Mouse (Mus musculus) frontal cortex, adult (tissue): ENCODE measurements around the gene Apom.

Experiments used
- ATAC-seq: cut with Nextera tagmentation; 2 replicates; pipeline ENCODE4 v1.9.2; 2017; ENCODE audit warnings: mild to moderate bottlenecking, moderate library complexity, mixed read lengths; ENCODE audit not compliant: low TSS enrichment

The Apom gene

DNA sequence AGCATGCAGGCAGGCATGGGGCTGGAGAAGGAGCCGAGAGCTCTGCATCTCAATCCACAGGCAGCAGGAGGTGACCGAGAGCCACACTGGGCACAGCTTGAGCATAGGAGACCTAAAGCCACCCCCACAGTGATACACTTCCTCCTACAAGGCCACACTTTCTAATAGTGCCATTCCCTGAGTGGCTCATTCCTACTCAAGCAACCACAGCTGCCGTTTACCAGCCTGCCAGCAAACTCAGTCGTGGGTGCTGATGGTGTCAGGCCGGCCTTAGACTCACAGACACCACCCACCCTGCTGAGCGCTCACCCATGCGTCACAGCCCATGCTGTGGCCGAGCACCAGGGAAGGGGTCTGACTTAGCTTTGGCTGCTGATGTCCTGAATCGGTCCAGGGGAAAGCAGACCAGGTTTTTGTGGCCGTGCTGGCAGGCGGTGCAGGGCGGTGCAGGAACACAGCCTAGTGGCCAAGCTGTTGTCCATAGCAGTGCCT lies 34.6 kb downstream of the Apom start:
- ATAC-seq: peak; percentile 58

DNA sequence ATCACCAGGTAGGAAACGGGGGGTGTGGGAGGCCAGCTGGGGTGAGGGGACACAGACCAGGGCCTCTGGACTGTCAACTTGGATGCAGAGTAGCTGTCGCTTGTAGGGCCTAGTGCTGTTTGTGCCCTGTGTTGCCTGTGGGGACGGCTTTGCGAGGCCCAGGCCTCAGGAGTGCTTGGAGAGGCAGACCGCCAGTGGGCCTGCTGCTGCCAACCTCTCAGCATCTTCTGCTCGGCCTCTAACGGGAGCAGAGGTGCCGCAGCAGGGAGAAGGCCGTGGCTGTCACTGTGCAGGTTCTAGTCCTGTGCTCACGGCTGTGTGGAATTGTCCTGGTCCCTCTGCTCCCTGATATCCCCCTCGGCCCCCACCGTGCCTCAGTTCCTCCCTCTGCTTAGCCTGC lies 35.3 kb downstream of the Apom start:
- no peak for ATAC-seq

DNA sequence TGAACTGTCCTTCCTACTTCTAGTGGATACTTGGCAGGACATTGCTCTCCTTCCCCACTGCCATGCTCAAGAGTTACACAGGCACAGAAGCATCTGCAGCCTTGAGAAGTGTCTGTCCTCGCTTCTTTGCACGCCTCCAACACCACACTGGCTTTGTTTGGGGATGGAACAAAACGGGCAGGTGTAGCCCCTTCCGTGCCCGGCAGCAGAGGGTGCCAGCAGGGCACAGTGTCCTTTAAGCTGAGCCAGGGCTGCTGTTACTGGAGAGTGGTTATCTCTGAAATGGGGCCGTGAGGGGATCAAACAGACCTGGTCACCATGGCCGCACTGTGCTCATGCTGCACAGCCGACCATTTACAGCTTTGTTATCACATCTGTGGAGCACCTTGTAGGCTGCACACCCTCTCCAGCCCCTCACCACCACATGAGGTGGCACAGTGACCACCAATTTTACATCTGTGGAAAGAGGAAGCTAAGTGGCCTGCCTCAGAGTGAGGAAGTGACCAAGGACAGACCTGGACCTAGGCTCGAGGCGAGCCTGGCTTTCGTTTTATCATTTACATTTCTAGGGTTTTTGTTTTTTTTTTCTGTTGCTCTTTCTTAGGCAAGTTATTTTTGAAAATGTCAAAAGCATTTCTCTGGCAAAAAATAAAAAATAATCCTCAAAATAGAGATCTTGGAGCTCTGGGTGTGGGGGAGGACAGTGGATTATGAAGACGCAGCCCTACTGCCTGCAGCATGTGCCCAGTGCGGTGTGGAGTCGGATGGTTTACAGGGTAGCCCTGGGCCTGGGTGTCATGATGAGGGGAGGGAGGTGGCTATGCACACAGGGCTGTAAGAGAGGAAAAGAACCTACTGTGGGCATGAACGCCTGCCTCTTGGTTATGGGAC lies 37.1 kb downstream of the Apom start:
- peak; percentile 41; the same call in 1 of the 2 replicates for ATAC-seq

DNA sequence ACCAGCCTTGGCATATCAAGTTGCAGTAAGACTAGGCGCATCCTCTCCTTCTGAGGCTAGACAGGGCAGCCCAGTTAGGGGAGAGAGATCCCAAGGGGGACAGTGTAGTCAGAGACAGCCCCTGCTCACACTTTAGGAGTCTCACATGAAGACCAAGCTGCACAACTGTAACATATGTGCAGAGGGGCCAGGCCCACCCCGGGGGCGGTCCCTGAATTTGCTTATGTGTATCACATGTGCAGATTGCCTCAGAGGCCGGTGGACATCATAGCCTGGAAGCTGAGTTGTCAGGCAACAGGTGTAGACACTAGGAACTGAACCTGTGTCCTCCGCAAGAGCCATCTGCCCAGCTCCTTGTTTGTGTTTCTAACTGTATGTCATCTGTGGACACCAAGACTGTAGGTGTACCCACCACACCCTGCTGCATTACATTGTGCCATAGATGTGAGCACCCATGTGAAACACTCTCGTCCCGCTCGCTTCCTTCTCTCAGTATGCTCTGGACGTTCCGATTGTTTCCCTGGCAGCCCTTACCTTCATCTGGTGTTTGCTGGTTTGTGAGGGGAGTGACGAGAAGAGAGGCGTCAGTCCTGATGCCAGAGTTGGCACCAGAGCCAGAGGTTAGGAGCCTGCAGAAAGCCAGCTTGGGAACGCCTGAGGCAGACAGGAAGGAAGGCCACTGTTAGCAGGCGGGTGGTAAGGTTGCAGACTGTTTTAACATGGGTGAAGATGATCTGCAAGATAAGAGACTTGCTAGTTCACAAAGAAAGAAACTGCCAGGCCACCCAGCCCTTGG lies 39.2 kb downstream of the Apom start:
- no peak for ATAC-seq

DNA sequence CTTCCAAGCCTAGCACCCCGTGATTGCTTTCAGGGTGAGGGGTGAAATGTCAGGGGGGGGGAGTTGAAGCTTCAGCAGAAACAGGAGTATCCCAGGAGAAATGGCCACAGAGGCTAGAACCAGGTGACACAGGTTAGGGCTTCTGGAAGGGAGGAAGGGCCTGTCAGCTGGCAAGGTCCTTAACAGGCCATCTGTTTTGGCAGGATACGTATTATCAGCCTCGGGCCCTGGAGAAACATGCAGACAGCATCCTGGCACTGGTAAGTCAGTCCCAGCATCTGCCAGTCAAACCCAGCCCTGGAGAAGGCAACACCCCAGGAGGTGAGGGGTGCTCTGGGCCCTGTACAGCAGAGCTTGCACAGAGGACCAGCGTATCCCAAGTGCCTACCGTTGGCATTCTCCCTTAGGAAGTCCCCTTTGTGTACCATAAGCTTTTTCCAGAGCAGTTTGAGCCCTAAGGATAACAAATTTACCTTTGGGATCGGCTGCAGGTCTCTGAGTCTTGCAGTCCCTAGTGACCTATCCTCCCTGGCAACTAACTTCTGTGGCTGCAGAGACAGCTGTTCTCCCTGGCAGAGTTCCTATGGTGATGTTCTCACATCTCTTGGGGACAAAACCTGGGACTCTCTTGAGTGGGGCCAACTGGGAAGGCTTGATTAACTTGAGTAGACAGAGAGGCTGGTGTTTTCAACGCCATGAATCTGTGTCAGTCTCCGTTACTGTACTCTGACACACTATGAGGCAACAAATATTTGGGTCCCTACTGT lies 41.5 kb downstream of the Apom start:
- no peak for ATAC-seq

DNA sequence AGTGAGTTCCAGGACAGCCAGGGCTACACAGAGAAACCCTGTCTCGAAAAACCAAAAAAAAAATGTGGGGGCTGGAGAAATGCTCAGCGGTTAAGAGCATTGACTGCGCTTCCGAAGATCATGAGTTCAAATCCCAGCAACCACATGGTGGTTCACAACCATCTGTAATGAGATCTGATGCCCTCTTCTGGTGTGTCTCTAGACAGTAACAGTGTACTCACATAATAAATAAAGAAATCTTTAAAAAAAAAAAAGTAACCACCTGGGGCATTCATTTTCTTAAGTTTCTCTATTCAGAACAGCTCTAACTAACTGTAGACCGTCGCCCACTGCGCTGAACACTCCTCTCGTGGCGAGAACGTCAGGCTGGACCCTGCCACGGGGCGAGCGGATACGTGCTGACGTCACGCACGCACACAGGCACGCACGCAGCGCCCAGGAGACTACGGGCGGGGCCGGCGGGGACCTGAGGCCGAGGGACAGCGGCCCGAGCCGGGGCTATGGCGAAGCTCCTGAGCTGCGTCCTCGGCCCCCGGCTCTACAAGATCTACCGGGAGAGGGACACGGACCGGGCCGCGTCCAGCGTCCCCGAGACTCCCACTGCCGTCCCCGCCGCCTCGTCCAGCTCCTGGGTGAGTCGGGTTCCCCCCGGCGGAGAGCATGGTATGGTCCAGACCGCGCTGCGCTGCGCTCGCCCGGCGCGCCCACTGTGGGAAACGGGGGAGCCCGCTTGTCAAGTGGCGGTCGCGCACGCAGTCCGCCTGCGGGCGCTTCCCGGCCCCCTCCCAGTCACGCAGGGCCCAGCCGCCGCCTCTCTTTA lies 42.8 kb downstream of the Apom start, which contains the start of gene Abhd16a:
Gene Abhd16a (plus strand): TSS at position 439 of the 820 bp plus-strand sequence.
- ATAC-seq: peak; percentile 98

DNA sequence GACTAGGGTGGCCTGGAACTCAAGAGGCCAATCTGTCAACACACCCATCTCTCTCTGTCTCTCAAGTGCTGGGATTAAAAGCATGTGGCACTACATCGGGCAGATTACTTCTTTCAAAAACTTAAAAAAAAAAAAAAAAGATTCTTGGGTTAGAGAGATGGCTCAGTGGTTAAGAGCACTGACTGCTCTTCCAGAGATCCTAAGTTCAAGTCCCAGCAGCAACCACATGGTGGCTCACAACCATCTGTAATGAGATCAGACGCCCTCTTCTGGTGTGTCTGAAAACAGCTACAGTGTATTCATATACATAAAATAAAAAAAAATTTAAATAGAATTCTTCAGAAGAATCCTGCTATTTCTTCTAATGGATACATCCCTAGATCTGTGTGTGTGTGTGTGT lies 43.7 kb downstream of the Apom start:
- no peak for ATAC-seq

DNA sequence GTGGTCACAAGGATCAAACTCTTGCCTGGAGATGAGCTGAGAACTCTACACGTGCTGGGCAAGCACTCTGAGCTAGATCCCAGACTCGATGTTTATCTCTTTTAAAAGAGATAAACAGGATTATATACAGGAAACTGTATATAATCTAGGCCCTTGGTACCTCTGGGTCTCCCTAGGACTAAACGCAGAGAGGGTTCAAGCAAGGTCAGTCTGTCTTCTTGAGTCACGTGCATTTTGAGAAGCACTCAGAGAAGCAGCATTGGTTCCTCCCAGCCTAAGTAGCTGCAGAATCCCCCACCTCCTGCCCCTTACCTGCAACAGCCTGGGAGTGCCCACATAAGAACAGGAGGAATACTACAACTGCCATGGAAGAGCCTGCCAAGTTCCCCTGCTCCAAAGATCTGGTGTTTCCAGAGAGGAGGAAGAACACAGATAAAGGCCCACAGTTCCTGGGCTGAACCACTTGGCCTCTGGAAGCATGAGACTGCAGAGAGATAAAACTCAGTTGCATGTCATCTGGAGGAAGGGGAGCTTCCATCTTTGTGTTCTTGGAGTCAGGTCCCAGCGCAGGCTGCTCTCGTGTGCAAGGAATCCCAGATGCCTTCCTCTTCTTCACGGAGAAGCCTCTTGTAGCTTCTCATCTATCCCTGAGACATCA lies 46.5 kb downstream of the Apom start, which contains the start of gene Ly6g6f:
Gene Ly6g6f (minus strand): TSS at position 403 of the 658 bp plus-strand sequence.
- no peak for ATAC-seq

DNA sequence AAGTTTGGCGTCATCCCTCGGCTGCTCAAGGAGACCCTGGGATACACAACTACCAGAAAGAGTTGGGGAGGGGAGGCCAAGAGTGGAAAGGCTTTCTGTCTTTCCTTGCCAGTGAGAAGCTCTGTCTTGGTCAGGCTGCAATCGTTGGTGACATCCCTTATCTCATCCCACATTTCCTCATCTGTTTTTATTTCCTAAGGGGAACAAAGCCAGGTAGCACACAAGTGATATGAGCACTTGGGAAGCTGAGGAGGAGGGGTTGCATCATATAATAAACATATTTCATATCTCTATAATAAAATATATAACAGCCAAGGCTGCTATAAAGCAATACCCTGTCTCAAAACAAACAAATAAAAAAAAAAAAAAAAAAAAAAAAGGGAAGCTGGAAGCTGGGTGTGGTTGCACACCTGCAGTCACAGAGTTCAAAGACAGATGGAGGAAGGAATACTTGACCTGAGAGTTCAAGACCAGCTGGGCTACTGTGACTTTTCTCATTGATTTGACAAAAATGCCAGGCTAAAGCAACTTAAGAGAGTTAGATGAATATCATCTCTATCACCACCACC lies 47.8 kb downstream of the Apom start:
- ATAC-seq: no peak

DNA sequence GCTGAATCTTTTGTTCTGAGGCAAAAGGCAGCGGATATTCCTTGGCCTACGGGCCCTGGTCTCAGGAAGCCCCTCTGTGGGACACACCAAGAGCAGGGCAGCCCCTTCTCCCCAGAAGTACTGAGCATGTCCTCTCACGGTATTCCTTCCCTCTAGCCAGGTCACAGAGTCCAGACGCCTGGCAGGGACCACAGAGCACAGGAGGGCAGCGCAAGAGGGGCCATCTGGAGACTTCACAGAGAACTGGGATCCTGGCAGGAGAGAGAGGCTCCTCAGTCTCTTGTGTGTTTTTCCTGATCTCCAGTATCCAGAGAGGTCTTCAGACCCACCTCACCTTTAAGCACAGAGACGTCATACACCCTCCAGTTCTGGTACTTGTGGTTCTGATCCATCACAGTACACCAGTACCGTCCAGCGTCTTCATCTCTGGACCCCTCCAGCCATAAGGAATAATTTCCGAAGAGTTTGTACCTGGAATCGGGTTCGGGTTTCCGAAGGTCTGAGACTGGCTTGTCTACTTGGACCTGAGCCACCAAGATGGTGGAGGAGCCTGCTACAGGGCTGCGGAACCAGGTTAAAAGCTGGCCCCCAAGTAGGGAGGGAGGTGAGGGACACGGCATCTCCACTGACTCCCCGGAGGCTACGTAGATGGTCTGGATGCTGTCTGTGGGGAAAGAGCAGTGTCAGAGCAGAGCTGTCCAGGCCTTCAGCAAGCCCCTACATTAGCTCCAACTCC lies 48.8 kb downstream of the Apom start:
- no peak for ATAC-seq

DNA sequence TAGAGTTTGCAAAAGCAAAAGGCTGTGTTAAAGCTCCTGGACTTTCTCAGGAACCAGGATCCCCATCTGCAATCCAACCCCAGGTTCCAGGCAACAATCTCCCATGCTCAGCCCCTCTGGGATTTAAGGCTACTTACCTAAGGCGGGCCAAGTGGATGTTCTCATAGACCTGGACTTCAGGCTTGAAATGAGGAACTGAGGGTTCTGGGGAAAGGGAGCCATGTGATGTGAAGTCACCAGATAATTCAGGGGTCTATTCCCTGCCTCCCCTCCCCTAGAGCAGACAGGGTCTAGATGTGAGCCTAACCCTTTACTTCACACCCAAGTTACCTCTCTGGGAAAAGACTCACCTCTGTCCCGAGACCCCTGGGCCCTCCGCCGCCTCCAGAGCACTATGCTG lies 51.1 kb downstream of the Apom start:
- no peak for ATAC-seq

DNA sequence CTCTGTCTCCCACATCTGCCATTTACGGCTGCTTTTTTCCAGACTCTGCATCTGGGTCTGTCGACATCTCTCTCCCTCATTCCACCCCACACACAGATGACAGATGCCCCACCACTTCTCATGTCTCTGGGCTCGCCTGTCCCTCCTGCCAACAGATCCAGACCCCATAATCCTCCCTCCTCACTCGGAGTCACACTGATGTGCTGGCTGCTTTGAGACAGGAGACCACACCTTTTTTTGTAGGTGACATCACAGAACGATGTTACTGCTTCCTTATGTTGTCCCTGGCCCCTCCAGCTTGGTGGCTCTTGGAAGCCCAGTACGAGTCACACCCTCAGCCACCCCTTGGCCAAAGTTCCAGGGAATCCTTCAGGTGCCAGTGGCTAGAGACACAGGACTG lies 51.6 kb downstream of the Apom start:
- ATAC-seq: no peak

DNA sequence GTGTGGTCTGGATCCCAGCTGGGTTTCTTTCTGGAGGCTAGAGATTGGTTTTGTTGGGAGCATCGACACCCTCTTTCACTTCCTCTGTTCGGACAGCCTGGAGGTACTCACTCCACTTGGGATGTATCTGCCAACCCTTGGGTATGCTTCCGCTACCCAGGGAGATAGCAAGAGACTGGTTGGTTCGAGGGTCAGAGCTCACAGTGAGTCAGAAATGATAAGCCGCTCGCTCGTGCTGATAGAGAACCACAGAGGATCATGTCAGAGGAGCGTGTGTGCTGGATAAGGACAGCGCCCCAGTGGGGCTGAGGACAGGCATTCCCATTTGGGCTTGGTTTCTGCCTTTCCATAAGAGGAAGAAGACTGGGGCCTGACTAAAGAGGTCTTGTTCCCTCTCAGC lies 52.1 kb downstream of the Apom start:
- ATAC-seq: no peak
